Mouse (Mus musculus) frontal cortex, adult 2 months (tissue): ENCODE results near the gene Jmjd6. TPM values are rescaled to one million over a fixed set of nuclear protein-coding genes. Genes with fewer than 3 reads are reported as not detected.
A peak's percentile ranks its signal among the peaks of the same experiment; 100 is the strongest.

ENCODE experiments used
- DNase-seq, 2 experiments: peaks; one replicate each; pipeline ENCODE4 v3.0.0; 2022; ENCODE audit warnings: low spot score in 1 of 2; ENCODE audit errors: extremely low spot score in 1 of 2
- polyA plus RNA-seq: library from polyadenylated mRNA; depleted of rRNA; stranded (reverse); fragments of >200 nt; gene quantifications from 2 replicates; pipeline ENCODE4 v1.2.3, GENCODE M21; 2012

Jmjd6 gene
- polyA plus RNA-seq, 1 experiment = 25.0 TPM

DNA sequence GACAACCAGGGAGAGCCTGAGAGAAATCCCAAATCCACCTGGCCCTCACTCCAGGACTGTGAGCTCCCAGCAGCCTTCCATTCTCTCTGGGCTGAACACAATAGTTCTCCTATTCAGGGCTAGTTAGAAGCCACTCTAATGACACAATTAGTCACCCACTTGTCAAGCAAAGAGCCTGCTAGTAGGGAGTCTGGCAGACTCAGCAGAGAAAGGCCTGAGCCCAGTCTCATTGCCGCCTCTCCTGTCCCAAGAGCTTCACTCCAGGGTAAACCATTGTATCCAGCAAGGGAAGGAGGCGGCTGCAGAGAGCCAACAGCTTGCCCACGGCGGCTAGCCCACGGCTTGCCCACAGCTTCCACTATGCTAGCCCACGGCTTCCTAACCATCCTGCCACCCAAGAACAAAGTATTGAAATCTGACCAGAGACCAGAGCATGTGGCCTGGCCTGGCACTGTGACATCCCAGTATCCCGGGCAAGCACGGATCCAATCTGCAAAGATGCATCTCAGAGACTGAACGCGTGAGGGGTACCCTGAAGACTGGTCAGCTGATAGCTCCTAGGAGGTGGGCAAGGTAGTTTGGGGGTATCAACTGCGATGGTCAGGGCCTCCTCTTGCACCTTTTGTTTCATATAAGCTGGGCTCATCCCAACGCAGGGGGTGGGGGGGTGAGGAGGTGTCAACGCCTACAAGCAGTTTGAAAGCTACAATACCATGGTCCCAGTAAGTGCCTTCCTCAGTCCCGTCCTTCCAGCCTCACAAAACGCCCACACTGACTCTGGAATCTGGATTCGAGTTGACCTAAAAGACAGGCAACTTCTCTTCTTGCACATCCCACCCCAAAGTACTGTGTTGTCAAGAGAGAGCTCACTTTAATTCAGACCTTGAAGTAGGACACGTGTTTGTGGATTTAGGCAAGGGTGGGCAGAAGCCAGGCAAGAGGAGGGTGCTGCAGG is 16.4 kb downstream of the Jmjd6 start:
- no peak for DNase-seq

GRCm38 (mm10) chr11:116825230-116825629 is 18.0 kb downstream of the Jmjd6 start:
- DNase-seq = no peak

DNA sequence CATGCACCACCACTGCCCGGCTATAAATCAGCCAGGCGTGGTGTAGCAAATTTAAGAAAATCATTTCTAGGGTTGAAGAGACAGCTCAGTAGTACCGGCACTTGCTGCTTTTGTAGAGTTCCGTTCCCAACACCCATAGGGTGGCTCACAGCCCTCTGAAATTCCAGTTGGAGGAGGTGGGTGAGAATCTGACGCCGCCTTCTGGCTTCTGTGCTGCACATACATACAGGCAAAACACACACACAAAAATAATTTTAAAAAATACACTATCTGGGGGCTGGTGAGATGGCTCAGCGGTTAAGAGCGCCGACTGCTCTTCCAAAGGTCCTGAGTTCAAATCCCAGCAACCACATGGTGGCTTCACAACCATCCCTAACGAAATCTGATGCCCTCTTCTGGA is 19.4 kb downstream of the Jmjd6 start:
- peak in 1 of 2 experiments; percentile 59 for DNase-seq

DNA sequence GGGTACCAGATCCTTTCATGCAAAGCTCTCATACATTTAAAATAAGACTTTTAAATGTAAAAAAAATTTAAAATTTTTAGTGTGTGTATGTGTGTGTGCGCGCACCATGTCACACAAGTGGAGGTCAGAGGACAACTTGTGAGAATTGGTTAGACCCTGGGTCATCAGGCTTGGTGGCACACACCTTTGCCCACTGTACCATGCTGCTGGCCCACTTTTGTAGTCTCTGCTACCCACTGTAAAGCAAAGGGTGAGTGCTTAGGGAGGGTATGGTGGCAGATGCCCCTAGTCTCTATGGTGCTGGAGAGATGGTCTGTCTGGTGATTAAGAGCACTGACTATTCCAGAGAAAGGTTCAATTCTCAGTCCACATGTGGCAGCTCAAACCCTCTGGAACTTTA is 20.0 kb downstream of the Jmjd6 start:
- DNase-seq = no peak

DNA sequence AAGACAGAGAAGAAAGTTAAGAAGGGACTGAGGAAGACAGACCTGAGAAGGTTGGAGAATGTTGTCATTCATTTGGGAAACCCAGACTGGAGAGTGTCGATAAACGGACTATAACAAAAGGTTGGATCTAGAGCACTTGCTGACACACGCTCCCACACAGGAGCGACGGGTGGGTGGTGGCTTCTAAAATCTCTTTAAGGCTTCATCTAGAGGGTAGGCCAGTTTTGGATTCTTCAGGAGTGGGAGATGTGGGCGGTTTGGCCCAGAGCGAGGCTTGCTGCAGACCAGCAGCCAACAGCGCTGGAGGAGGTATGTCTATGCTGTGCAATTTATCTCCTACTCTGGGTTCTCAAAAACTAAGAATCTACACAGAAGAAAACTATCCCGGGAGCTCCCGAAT is 20.6 kb downstream of the Jmjd6 start:
- DNase-seq = peak in 1 of 2 experiments; percentile 57

DNA sequence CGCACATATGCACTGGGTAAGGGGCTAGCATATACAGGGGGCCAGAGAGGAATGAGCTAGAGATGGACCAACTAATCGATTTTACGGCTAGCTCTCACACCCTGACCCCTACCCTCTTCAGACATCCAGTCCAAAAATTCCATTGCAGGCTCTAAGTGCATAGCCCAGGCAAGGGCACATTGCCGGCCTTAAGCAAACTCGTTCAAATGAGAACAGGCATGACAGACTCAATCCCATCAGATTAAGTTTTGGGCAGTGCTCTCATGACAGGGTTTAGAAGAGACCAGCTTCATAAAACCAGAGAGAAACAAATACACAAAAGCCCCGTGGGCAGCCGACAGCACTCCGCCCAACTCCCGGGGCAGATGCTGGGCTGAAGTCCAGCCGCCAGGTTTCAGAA is 21.0 kb downstream of the Jmjd6 start:
- DNase-seq = no peak

GRCm38 (mm10) chr11:116821057-116821940 is 21.9 kb downstream of the Jmjd6 start:
- no peak for DNase-seq

GRCm38 (mm10) chr11:116819932-116820593 is 23.2 kb downstream of the Jmjd6 start:
- DNase-seq = no peak

DNA sequence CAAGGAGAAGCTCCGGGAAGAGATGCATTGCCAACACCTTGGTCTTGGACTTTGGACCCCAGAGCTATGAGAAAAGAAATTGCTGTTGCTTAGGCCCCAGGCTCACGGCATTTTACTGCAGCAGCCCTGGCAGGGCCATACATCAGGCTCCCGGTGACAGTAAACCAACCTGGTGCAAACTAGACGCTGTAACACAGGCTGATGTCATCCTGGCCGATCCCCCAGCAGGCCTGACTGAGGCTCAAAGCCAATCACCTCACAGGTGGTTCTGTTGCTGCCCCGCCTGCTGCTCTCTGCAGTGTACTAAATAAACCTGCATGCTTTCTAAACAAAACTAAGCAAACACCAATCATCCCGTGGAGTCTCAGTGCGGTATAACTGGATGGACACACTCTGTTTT is 24.5 kb downstream of the Jmjd6 start:
- DNase-seq = no peak

DNA sequence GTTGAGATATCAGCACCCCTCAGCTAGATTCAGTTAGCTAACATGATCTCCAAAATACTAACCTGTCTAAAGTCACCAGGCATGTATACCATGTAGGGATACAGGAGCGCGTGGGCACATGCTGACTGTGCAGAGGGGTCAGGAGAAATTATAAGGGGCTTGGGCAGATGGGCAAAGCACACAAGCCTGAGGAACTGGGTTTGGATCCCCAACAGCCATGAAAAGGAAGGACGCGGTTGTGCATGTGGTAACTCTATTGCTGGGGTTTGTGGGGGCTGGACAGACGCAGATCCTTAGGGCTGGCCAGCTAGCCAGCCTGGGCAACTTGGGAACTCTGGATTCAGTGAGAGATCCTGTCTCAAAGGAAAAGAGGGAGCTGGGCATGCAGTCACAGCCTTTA is 25.7 kb downstream of the Jmjd6 start:
- DNase-seq = no peak

DNA sequence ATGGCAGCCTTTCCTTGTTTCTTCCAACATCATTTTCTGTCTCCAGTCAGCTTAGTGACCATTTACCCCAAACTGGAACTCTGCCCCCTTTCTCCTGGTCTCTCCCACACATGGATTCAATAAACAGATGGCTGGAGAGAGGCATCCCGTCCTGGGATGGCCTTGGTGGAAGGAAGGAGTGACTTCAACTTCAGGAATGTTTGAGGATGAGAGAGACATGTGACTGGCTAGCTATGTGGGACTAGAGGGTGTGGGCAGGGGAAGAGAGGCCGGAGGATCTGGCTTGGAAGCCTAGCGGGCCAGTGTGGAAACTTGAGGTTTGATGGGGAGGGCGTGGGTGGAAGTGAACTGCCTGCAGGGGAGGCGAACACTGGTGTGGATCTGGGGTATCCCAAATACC is 26.5 kb downstream of the Jmjd6 start:
- no peak for DNase-seq

GRCm38 (mm10) chr11:116814884-116815415 is 28.3 kb downstream of the Jmjd6 start:
- DNase-seq = no peak

DNA sequence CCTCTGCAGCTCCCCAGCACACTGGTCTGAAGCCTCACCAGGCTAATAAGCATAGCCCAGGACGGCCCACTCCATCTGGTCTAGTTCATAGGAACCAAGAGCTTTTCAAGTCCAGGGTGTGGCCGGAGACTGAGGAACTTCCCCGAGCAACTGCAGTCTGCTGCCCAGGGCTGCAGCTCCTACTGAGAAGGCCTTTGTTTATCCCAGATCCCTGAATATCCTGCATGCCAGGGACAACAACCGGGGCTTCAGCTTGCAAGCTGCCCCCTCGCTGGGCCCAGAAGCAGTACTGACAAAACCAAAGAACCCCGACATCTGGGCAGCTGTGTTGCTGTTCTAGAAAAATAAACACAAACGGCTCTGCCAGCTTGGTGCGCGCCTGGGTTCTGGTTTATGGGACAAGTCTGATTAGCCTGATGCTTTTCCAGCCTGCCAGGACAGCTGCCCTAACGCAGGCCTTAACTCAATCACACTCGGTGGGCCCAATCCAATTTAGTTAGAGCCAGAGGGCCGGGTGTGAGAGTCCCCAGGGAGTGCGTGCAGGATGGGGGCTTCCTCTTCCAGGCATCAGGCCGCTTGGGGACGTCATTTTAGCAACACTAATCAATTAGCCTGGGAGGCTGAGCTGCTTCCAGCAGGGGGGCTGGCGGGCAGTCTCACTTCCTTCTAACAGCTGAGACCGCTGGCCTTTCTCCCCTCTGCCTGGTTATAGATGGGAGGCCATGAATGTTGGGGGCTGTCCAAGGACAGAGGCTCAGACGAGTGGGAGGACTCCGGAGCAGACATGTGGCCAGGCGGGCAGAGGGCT is 29.0 kb downstream of the Jmjd6 start:
- no peak for DNase-seq

DNA sequence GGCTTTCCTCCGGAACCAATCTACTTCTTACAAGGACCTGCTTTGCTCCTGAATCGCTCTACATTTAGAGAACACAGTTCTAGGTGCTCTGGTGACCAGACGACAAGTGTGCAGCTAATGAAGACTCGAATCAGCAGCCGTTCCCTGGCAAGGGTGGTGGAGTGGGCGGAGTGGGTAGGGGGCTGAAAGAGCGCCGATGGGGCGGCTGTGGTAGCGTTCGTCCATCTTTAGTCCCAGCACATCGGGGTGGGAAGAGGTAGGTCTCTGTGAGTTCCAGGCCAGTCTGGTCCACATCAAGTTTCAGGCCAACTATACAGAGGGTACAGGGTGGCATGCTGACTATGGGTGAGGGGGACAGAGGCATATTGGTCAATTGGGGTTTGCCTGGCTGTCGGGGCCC is 29.6 kb downstream of the Jmjd6 start:
- DNase-seq = no peak

DNA sequence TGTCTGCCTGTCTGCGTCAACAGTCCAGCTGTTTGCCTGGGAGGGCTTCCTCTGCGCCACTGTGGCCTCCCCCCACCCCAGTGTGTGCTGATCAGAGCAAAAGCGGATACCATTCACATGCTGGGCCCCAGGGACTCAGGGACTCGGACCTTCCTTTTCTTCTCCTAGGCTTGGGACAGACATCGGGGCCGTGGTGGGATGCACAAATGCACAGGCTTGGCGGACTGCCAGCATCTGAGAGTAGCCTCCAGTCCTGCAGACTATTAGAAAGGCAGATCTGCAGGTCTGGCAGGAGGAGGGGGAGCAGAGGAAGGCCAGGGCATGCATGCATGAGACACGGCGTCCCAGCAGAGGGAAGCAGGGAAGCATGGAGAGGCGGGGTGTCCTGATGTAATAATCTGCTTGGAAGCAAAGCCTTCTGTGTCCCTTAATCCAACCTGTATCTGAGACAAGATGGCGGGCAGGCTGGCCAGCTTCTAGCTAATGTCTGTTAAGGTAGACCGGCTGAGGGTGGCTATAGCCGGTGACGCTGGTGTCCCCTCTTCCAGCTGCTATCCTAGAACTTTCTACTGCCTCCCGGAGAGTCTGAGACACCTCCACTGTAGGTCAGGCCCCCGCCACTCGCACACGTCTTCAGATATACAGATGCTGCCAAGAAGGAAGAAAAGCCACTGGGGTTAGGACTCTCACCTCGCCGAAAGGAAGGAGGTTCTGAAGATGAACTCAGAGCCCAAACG is 30.3 kb downstream of the Jmjd6 start:
- no peak for DNase-seq

GRCm38 (mm10) chr11:116810983-116811901 is 32.0 kb downstream of the Jmjd6 start:
- peak; percentile 53 to 84 for DNase-seq

DNA sequence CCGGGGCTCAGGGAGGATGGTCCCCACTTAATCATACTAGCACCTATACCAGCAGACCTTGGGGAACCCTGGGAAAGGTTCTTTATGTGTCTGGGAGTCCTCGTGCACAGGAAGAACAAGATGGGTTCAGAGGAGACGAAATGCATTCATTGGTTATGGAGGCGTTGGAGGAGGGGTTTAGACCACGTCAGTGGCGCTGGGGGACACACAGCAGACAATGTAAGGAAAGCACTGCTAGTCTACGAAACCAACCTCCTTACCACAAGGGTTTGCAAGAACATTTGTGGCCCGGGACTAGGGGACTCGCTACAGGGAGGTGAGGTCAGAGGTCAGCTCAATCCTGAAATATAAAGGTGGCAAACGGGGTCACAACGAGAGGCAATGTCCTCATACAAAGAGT is 32.7 kb downstream of the Jmjd6 start:
- no peak for DNase-seq

GRCm38 (mm10) chr11:116809520-116809919 is 33.7 kb downstream of the Jmjd6 start:
- no peak for DNase-seq
